Mouse (Mus musculus) ZHBTc4 (cell line): ENCODE measurements around the gene Dhrs7b.

ENCODE experiments used
- DNase-seq: peaks from one replicate; pipeline ENCODE4 v3.0.0-alpha.2; 2011; ENCODE audit warnings: low read depth, low spot score

Gene Dhrs7b

GRCm38 (mm10) chr11:60895915-60896314, 65.5 kb downstream of the Dhrs7b start:
- no peak for DNase-seq

DNA sequence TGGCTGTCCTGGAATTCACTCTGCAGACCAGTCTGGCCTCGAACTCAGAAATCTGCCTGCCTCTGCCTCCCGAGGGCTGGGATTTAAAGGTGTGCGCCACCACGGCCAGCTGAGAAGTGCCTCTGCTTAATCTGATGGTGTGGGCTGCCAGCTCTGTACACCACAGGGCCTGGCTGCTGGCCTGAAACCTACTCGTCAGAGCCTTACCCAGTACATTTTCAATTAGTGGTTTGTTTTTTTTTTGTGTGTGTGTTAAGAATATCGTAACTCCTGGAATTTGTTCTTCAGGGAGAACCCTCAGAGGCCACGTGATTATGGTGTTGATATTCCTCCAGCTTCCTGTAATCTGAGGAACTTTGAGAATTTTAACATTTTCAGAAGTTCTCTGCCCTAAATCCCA, 71.6 kb downstream of the Dhrs7b start:
- no peak for DNase-seq

DNA sequence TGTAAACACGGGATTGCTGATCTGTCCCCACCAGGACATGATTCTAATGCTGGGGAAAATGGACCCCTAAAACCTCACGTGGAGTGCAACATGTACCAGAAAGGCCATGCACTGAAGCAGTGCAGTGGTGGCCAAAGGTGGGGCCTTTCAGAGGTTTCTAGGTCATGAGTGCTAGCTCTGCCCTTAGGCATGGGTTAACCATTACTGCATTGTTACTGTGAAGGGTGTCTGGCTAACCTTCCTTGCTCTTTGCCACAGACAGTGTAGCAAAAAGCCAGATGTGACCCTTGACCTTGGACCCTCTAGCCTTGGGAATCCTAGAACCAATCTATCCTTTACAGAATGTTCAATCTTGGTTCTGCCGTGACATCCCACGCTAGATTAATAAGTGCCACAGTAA, 72.1 kb downstream of the Dhrs7b start:
- DNase-seq, result no peak

- no peak for DNase-seq
Measured at GRCm38 (mm10) chr11:60903661-60904061, 73.2 kb downstream of the Dhrs7b start.

- no peak for DNase-seq
Measured at GRCm38 (mm10) chr11:60905407-60906120, 75.1 kb downstream of the Dhrs7b start.

- DNase-seq, result no peak
Measured at GRCm38 (mm10) chr11:60906449-60906848, 76.0 kb downstream of the Dhrs7b start.

DNA sequence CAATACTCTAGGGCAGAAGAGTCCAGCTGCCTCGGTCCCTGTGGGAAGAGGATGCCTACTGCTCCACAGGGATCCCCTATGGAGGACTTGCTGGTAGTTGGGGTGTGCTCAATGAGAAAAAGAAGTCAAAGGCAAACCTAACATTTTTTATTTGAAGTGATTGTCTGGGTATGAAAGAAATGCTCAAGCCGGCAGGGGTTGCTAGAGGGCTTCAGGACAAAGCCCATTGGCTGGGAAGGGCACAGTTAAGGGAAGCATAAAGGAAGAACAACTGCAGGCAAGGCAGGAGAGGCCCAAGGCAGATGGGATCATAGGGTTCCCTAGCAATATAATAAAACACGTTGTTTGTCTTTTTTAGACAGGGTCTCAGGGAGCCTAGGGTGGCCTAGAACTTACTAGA, 77.6 kb downstream of the Dhrs7b start:
- peak; percentile 44 for DNase-seq

- DNase-seq, result no peak
Measured at GRCm38 (mm10) chr11:60909626-60910025, 79.2 kb downstream of the Dhrs7b start.
